ENCODE assay signal across 24 mouse cellular contexts in the genomic region with DNA sequence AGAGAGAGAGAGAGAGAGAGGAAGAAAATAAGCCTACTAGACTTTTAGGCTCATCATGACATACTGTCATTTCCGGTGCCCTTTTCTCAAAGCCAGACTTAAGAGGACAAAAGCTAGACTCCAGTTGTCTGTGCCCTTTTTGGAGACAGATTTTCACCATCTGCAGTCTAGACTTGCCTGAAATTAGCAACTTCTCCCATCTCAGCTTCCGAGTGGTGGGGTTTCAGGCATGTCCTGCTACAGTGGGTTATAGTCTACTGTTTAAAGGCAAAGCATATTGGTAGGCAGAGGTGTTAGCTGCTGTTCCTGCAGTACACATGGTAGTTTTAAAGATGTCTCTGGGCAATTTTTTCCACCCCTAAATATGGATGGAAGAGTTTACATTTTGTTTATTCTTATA.
A peak's percentile ranks its signal among the peaks of the same experiment; 100 is the strongest.
DNase-seq lines count a peak whose midpoint lies in the region; ATAC-seq lines count a peak whose summit lies in the region.
"Had no signal": no experiment of that assay in that cellular context is flagged by ENCODE, and none has a peak within 500 bp of the region (broad histone marks: within the 10 kb centered on the region; RNA-seq: fewer than 3 reads in every experiment).

No protein-coding gene starts in this region.

- H3K9me3 ChIP-seq in forebrain, embryonic 13.5 days (replicated peaks): no peaks in the 10 kb centered on the region
- H3K9me3 ChIP-seq in forebrain, embryonic 12.5 days: no peaks in the 10 kb centered on the region
- H3K9me3 ChIP-seq in forebrain, embryonic 15.5 days: no peaks in the 10 kb centered on the region
- no peaks in the 10 kb centered on the region for H3K9me3 ChIP-seq in forebrain, embryonic 11.5 days (ENCODE audit: control insufficient read depth, low read length)
- H3K9me3 ChIP-seq in forebrain, embryonic 16.5 days (ENCODE audit: control insufficient read depth, low read length): no peaks in the 10 kb centered on the region
- no peaks in the 10 kb centered on the region for H3K9me3 ChIP-seq in kidney, embryonic 15.5 days (replicated peaks)
- H3K9me3 ChIP-seq: embryonic facial prominence, embryonic 10.5 days; embryonic facial prominence, embryonic 12.5 days; G1E had no signal

- H3K4me1 ChIP-seq in forebrain, embryonic 13.5 days: peaks cover 11% of the 10 kb centered on the region
- peaks cover 8% of the 10 kb centered on the region for H3K4me1 ChIP-seq in forebrain, embryonic 12.5 days
- H3K4me1 ChIP-seq in forebrain, embryonic 15.5 days: peaks cover 9% of the 10 kb centered on the region
- H3K4me1 ChIP-seq in forebrain, embryonic 11.5 days (replicated peaks; ENCODE audit: control insufficient read depth, insufficient read depth, low read length): no peaks in the 10 kb centered on the region
- peaks cover 9% of the 10 kb centered on the region for H3K4me1 ChIP-seq in forebrain, embryonic 16.5 days (replicated peaks; ENCODE audit: control insufficient read depth, insufficient read depth, low read length)
- peaks cover 11% of the 10 kb centered on the region for H3K4me1 ChIP-seq in kidney, embryonic 15.5 days

- no peak for DNase-seq in forebrain, embryonic 11.5 days (ENCODE audit: low spot score)
- peak; percentile 52 for DNase-seq in brain, adult 2 months (ENCODE audit: low read depth, low spot score)
- no peak for DNase-seq in heart, postnatal 25 days (ENCODE audit: low spot score)
- DNase-seq: adrenal gland, adult 8-10 months; adrenal gland, postnatal 14 days; adrenal gland, postnatal 36 days; B cell, adult 2 months; cerebellum, adult 11-12 months; cerebellum, adult 2 months; cerebellum, adult 9-11 months; cerebellum, postnatal 14 days; cerebellum, postnatal 36 days had no signal

- ATAC-seq in forebrain, embryonic 13.5 days: peak; percentile 57; the same call in 1 of the 2 replicates
- no peak for ATAC-seq in forebrain, embryonic 12.5 days (ENCODE audit: low FRiP score)
- ATAC-seq in forebrain, embryonic 15.5 days (replicated peaks): 0 out of 2 replicates have a peak, but pooled peaks have one; percentile 38
- ATAC-seq in forebrain, embryonic 11.5 days (replicated peaks; ENCODE audit: low FRiP score): no peak
- ATAC-seq in forebrain, embryonic 16.5 days: peak; percentile 56
- no peak for ATAC-seq in kidney, embryonic 15.5 days (replicated peaks; ENCODE audit: low FRiP score)
- ATAC-seq: activated CD4-positive, CD25-positive, alpha-beta regulatory T cell, adult 4 months; CD4-positive, CD25-positive, alpha-beta regulatory T cell, adult 4 months; Patski had no signal

- WGBS in forebrain, embryonic 13.5 days: 87% methylated on average over 2 of the region's 2 CpGs
- 93% methylated on average over 2 of the region's 2 CpGs for WGBS in forebrain, embryonic 12.5 days
- WGBS in forebrain, embryonic 15.5 days: 68% methylated on average over 2 of the region's 2 CpGs
- 87% methylated on average over 2 of the region's 2 CpGs for WGBS in forebrain, embryonic 11.5 days
- 67% methylated on average over 2 of the region's 2 CpGs for WGBS in forebrain, embryonic 16.5 days
- WGBS in kidney, embryonic 15.5 days: 92% methylated on average over 2 of the region's 2 CpGs

- no peak overlapping the region for H3K4me2 ChIP-seq in forebrain, embryonic 13.5 days
- no peak overlapping the region for H3K4me2 ChIP-seq in forebrain, embryonic 12.5 days
- H3K4me2 ChIP-seq in forebrain, embryonic 15.5 days (replicated peaks): no peak overlapping the region
- no peak overlapping the region for H3K4me2 ChIP-seq in forebrain, embryonic 11.5 days (ENCODE audit: low read depth, low read length, severe bottlenecking)
- no peak overlapping the region for H3K4me2 ChIP-seq in forebrain, embryonic 16.5 days (ENCODE audit: low read length)
- no peak overlapping the region for H3K4me2 ChIP-seq in kidney, embryonic 15.5 days
- H3K4me2 ChIP-seq: embryonic facial prominence, embryonic 12.5 days had no signal

- no peak overlapping the region for H3K9ac ChIP-seq in forebrain, embryonic 13.5 days
- no peak overlapping the region for H3K9ac ChIP-seq in forebrain, embryonic 12.5 days
- no peak overlapping the region for H3K9ac ChIP-seq in forebrain, embryonic 15.5 days (replicated peaks)
- H3K9ac ChIP-seq in forebrain, embryonic 11.5 days (ENCODE audit: low read length): no peak overlapping the region
- H3K9ac ChIP-seq in forebrain, embryonic 16.5 days (replicated peaks; ENCODE audit: low read depth, low read length): no peak overlapping the region
- H3K9ac ChIP-seq in kidney, embryonic 15.5 days: no peak overlapping the region
- H3K9ac ChIP-seq: embryonic facial prominence, embryonic 12.5 days had no signal

- H3K36me3 ChIP-seq in forebrain, embryonic 13.5 days (ENCODE audit: poor library complexity, severe bottlenecking): no peaks in the 10 kb centered on the region
- no peaks in the 10 kb centered on the region for H3K36me3 ChIP-seq in forebrain, embryonic 12.5 days (replicated peaks)
- H3K36me3 ChIP-seq in forebrain, embryonic 15.5 days: no peaks in the 10 kb centered on the region
- no peaks in the 10 kb centered on the region for H3K36me3 ChIP-seq in forebrain, embryonic 11.5 days (ENCODE audit: control insufficient read depth, insufficient read depth, low read length)
- H3K36me3 ChIP-seq in forebrain, embryonic 16.5 days (ENCODE audit: control insufficient read depth, insufficient read depth): no peaks in the 10 kb centered on the region
- no peaks in the 10 kb centered on the region for H3K36me3 ChIP-seq in kidney, embryonic 15.5 days
- H3K36me3 ChIP-seq: embryonic facial prominence, embryonic 10.5 days; embryonic facial prominence, embryonic 12.5 days; G1E had no signal

- intact Hi-C loops in heart, postnatal 25 days (cut with DNase I): no loop called here

- H3K27ac ChIP-seq in forebrain, embryonic 13.5 days: peak overlapping the region; percentile 57
- H3K27ac ChIP-seq in forebrain, embryonic 12.5 days: no peak overlapping the region
- peak overlapping the region; percentile 62 for H3K27ac ChIP-seq in forebrain, embryonic 15.5 days (replicated peaks)
- no peak overlapping the region for H3K27ac ChIP-seq in forebrain, embryonic 11.5 days (ENCODE audit: low read depth, low read length)
- peak overlapping the region; percentile 25 for H3K27ac ChIP-seq in forebrain, embryonic 16.5 days (ENCODE audit: low read length)
- H3K27ac ChIP-seq in kidney, embryonic 15.5 days: no peak overlapping the region
- H3K27ac ChIP-seq: embryonic facial prominence, embryonic 10.5 days; embryonic facial prominence, embryonic 12.5 days had no signal

- H3K27me3 ChIP-seq in forebrain, embryonic 13.5 days: no peaks in the 10 kb centered on the region
- H3K27me3 ChIP-seq in forebrain, embryonic 12.5 days: no peaks in the 10 kb centered on the region
- H3K27me3 ChIP-seq in forebrain, embryonic 15.5 days: no peaks in the 10 kb centered on the region
- H3K27me3 ChIP-seq in forebrain, embryonic 11.5 days (ENCODE audit: control insufficient read depth, insufficient read depth, low read length): no peaks in the 10 kb centered on the region
- H3K27me3 ChIP-seq in forebrain, embryonic 16.5 days (replicated peaks; ENCODE audit: control insufficient read depth, insufficient read depth, low read length): no peaks in the 10 kb centered on the region
- H3K27me3 ChIP-seq in kidney, embryonic 15.5 days: no peaks in the 10 kb centered on the region
- H3K27me3 ChIP-seq: CH12.LX; embryonic facial prominence, embryonic 12.5 days had no signal

- H3K4me3 ChIP-seq in forebrain, embryonic 13.5 days: no peak overlapping the region
- no peak overlapping the region for H3K4me3 ChIP-seq in forebrain, embryonic 12.5 days (replicated peaks)
- no peak overlapping the region for H3K4me3 ChIP-seq in forebrain, embryonic 15.5 days
- no peak overlapping the region for H3K4me3 ChIP-seq in forebrain, embryonic 11.5 days (ENCODE audit: low read depth, low read length)
- no peak overlapping the region for H3K4me3 ChIP-seq in forebrain, embryonic 16.5 days (replicated peaks; ENCODE audit: low read length)
- no peak overlapping the region for H3K4me3 ChIP-seq in kidney, embryonic 15.5 days (replicated peaks)
- H3K4me3 ChIP-seq: embryonic facial prominence, embryonic 10.5 days; embryonic facial prominence, embryonic 12.5 days had no signal

Comparison
In these comparisons a context has a peak if more than half of its experiments do, and no peak if none do; other contexts are left out.
1. ATAC-seq: peak in forebrain, embryonic 13.5 days (single experiment), forebrain, embryonic 15.5 days (single experiment) and forebrain, embryonic 16.5 days (single experiment); none in forebrain, embryonic 12.5 days (single experiment), forebrain, embryonic 11.5 days (single experiment) and kidney, embryonic 15.5 days (single experiment).
2. H3K27ac ChIP-seq: peak in forebrain, embryonic 13.5 days (single experiment), forebrain, embryonic 15.5 days (single experiment) and forebrain, embryonic 16.5 days (single experiment); none in forebrain, embryonic 12.5 days (single experiment), forebrain, embryonic 11.5 days (single experiment) and kidney, embryonic 15.5 days (single experiment).